Mouse (Mus musculus) hematopoietic stem cell, adult 5-6 weeks (primary cell): Measurements from ENCODE around the gene Rpl18. TPM values are rescaled to one million over a fixed set of nuclear protein-coding genes. Genes with fewer than 3 reads are reported as not detected.

ENCODE experiments used
- ATAC-seq, 2 experiments: fragments of 125-278 bp in 1 of 2; replicated peaks in 1 of 2; 2 replicates each; pipeline ENCODE4 v1.8.0; 2016 to 2017; ENCODE audit warnings: inconsistent platforms in 2 of 2, mild to moderate bottlenecking in 2 of 2, moderate number of reproducible peaks in 2 of 2, low read depth in 1 of 2, moderate TSS enrichment in 1 of 2; ENCODE audit not compliant: low FRiP score in 2 of 2, poor library complexity in 2 of 2, severe bottlenecking in 2 of 2, insufficient read depth in 1 of 2, low TSS enrichment in 1 of 2
- total RNA-seq: library from RNA; stranded (forward); fragments of 172-1452, 232-1000 nt; gene quantifications from 2 replicates; pipeline ENCODE4 v1.2.3, GENCODE M21; 2017

The Rpl18 gene
- total RNA-seq, 1 experiment from 2014 or later: 1,816 TPM

DNA sequence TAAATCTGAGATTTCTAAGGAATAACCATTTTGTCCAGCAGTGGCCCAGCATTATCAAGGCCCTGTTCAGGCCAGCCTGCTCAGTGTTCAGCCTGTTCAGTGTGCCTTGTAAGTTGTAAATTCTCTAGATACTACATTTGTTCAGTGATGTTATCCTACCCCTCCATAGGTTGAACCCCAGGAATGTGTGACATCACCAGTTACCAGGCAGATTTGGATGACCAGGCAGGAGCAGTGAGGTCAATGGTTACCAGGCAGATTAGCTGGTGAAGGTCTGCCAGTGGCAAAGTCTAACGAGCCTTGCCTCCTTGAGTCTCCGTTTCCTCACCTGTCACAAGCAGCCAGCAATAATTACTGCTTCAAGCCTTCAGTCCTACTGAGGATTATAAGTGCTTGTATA is 29.1 kb downstream of the Rpl18 start:
- ATAC-seq: peak in 1 of 2 experiments; percentile 68; a peak in 2 of 4 replicates

DNA sequence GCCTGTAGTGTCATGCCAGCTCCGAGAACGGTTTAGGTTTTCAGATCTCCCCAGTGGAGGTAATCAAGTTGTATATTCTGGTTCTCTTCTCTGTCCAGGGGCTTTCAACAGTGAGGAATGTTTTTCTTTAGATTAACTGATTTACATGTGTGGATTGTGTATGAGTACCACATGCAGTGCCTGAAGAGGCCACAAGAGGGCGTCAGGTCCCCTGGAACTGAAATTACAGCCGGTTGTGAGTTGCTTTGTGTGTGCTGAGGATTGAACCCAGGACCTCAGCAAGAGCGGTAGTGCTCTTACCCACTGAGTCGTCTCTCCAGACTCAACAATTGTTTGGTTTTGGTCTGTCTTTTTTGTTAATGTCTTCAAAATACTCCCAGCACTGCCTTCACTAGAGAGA is 31.3 kb downstream of the Rpl18 start:
- no peak for ATAC-seq

DNA sequence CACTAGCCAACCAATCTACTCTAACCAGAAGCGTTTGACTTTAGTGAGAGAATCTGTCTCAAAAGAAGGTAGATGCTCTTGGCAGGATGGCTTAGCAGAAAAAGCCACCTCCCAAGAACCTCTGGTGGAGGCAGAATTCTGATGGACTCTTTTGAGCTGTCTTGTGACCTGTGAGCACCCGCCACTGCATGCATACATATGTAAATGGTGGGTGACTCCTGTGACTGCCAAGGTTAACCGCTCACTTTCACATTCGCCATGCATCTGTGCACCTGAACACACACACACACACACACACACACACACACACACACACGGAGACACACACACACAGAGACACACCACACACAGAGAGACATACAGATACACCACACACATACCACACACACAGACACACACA is 32.2 kb downstream of the Rpl18 start:
- no peak for ATAC-seq

DNA sequence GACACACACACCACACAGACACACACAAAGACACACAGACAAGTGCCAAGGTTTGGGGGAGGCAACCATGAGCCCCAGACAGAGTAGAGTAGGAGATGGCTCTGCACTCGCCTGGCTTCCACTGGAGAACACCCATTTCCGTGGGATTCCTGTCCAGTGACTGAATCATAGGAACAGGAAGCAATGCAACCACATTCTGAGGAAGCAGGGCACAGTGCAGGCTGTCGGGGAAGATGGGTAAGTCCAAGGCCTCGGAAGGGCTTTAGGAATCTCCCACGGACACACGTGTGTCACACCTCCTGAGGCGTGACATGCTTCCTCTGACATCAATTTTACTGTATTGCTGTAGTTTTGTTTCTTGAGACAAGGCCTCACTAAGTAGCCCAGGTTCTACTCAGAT is 32.9 kb downstream of the Rpl18 start:
- no peak for ATAC-seq

DNA sequence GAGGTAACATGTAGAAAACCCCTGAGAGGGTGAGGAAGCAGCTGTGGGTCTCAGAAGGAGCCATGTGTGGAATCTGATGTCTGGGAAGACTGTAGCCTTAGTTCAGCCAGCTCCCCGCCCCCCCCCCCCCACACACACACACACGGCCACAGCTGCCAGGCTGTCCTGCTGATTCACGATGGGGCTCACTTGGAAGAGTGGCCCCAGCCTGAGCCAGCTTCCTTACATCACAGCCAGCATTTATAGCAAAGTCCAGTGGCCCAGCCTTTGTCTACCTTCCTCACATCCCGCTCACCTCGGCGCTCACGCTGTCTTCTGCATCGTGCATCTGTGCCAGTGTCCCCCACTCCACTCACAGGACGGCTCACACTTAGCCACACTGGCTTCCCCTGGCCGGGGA is 34.1 kb downstream of the Rpl18 start:
- ATAC-seq: 0 out of 4 replicates have a peak, but pooled peaks of 1 of the 2 experiments have one; percentile 31

DNA sequence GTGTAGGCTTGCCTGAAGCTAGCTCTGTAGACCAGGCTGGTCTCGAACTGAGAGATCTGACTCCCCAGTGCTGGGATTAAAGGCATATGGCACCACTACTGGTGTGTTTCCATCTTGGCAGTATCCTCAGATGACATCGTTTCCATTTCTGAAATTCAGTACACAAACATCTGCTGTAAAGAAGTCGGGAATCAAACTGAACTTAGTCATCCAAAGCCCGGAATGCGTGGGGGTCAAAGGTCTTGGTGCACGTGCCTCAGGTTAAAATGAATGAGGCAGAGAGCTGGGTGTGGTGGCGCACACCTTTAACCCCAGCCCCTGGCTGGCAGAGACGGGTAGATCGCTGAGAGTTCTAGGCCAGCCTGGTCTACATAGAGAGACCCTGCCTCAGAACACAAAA is 34.9 kb downstream of the Rpl18 start:
- no peak for ATAC-seq

DNA sequence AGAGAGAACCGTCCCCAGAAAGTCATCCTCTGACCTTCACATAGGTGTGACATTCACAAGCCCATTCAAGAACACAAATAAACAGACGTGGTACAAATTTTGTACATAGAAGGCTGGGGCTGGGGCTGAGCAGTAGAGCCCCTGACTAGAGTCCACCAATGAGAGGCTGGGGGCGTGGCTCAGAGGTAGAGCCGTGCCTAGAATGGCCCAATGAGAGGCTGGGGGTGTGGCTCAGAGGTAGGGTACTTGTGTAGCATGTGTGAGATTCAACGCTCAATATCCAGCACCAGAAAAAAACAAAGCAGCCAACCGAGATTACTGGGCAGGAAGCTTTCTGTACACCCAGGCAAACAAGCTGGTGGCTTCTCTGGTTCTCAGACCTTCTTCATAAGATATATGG is 40.4 kb downstream of the Rpl18 start:
- no peak for ATAC-seq

DNA sequence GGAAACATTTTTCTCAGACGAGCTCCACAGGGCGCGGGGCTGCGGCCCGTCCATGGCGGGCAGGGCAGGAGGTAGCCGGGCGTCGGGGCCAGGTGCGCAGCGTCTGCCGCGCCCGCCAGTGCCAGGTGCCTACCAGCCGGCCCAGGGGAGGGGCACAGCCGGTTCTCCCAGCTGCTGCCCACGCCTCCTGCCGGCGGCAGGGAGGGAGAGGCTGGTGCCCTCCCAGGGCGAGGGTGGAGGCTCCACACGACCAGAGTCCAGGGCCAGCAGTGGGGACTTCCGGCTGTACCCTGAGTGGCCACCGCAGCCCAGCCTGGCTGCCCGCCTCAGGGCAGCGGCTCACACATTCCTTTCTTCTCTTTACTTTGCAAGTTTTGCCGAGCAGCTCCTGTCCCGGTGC is 44.1 kb downstream of the Rpl18 start:
- peak in 1 of 2 experiments; percentile 42; a peak in 1 of 4 replicates for ATAC-seq

DNA sequence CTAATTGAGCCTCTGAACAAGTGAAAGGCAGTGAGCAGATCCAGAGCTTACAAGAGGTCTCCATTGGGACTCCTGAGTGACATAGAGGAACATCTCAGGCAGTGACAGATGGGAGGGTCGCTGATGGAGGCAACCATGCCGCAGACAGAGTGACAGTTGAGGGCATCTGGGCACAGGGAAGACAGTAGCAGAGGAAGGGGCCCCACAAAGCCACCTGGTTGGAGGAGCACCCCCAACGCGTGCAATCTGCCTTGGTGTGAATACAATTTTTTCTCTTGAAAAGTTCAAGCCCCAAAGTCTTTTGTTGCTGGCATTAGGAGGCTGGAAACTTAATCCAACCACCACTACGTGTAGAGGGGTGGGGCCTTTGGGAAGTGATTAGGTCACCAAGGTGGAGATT is 44.9 kb downstream of the Rpl18 start:
- no peak for ATAC-seq

DNA sequence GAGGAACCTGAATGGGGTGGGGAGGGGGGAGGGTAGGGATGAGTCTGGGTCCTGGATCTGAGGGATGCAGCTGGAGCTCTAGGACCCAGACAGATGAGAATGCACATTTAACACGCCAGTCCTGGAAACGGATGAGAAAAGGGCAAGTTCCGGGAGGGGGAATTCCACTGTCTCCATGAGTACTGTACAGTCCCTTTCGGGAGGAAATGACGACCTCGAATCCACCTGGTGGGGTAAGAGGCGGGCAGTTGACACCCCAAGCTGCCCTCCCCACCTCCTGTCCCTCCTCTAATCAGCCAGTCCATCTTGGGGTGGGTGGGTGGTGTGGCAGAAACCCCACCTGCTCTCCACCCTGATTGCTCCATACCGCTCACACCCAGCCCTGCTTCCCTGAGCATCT is 50.7 kb downstream of the Rpl18 start:
- ATAC-seq: no peak

DNA sequence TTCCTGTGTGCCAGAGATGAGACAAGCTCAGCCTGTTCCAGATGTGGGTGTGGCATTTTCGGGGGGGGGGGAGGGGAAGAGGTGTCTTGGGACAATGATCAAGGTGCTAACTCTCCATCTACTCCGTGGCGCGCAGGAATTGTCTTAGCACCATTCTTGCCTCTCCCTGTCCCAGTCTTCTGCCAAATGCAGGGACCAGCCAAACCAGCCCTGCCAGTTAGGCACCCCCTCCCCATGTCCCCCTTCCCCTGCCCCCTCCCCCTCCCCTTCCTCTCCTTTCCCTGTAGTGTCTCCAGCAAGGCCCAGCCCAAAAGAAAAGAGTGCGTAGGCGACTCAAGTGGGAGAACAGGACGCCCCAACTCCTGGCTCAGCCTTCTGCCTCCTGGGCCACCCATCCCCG is 51.5 kb downstream of the Rpl18 start:
- no peak for ATAC-seq

DNA sequence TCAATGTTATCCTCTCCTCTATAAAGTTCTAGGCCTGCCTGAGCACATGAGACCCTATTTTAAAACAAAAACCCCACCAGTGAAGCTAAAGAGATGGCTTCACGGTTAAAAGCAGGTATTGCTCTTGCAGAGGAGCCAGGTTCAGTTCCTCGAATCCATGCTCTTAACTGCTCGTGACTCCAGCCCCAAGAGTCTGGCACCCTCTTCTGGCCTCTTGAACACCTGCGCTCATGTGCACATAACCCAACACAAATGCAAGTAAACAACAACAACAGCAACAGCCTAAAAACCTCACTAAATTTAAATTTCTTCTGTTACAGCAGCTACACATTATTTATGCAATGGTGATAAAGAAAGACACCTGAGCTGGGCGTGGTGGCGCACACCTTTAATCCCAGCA is 52.2 kb downstream of the Rpl18 start:
- ATAC-seq: no peak

Other genes starting within 250 kb of the Rpl18 start
- gene Bax, start 248.6 kb upstream of the Rpl18 start, total RNA-seq: 18.0 and 28.0 TPM in 2 replicates
- not detected in 2 replicates for gene Tulp2, start 233.6 kb upstream of the Rpl18 start, total RNA-seq
- not detected in 2 replicates for gene Gm45808, start 228.6 kb upstream of the Rpl18 start, total RNA-seq
- 16.9 and 21.6 TPM in 2 replicates for gene Dhdh, start 226.7 kb upstream of the Rpl18 start, total RNA-seq
- 255 and 378 TPM in 2 replicates for gene Nucb1, start 205.1 kb upstream of the Rpl18 start, total RNA-seq
- 267 and 291 TPM in 2 replicates for gene Ppp1r15a, start 189.2 kb upstream of the Rpl18 start, total RNA-seq
- 0.31 and 3.1 TPM in 2 replicates for gene Plekha4, start 189.1 kb upstream of the Rpl18 start, total RNA-seq
- gene Hsd17b14, start 160.6 kb upstream of the Rpl18 start, total RNA-seq: not detected in 2 replicates
- 16.4 and 20.9 TPM in 2 replicates for gene Bcat2, start 145.3 kb upstream of the Rpl18 start, total RNA-seq
- not detected in 2 replicates for gene Fgf21, start 100.0 kb upstream of the Rpl18 start, total RNA-seq
- gene Fut1, start 98.2 kb upstream of the Rpl18 start, total RNA-seq: 0.25 TPM in 1 of 2 replicates, not detected in the other
- not detected in 2 replicates for gene Izumo1, start 93.6 kb upstream of the Rpl18 start, total RNA-seq
- 0.94 TPM in 1 of 2 replicates, not detected in the other for gene Rasip1, start 88.0 kb upstream of the Rpl18 start, total RNA-seq
- not detected in 2 replicates for gene Mamstr, start 75.5 kb upstream of the Rpl18 start, total RNA-seq
- gene Fut2, start 49.1 kb upstream of the Rpl18 start, total RNA-seq: not detected in 2 replicates
- not detected in 2 replicates for gene Ntn5, start 31.4 kb upstream of the Rpl18 start, total RNA-seq
- not detected in 2 replicates for gene Sec1, start 21.1 kb upstream of the Rpl18 start, total RNA-seq
- gene Car11, start 15.6 kb upstream of the Rpl18 start, total RNA-seq: 0.30 and 1.1 TPM in 2 replicates
- 11.5 and 25.3 TPM in 2 replicates for gene Dbp, start 10.4 kb upstream of the Rpl18 start, total RNA-seq
- 8.2 and 10.9 TPM in 2 replicates for gene Sphk2, start 2.5 kb downstream of the Rpl18 start, total RNA-seq
- gene Fam83e, start 5.8 kb downstream of the Rpl18 start, total RNA-seq: 0.79 and 1.8 TPM in 2 replicates
- gene Spaca4, start 10.4 kb downstream of the Rpl18 start, total RNA-seq: not detected in 2 replicates
- 0.10 TPM in 1 of 2 replicates, not detected in the other for gene Lmtk3, start 68.3 kb downstream of the Rpl18 start, total RNA-seq
- 4.1 TPM in 1 of 2 replicates, not detected in the other for gene Sult2b1, start 69.2 kb downstream of the Rpl18 start, total RNA-seq
- gene Cyth2, start 99.1 kb downstream of the Rpl18 start, total RNA-seq: 46.6 and 82.7 TPM in 2 replicates
- 0.63 TPM in 1 of 2 replicates, not detected in the other for gene Kcnj14, start 109.3 kb downstream of the Rpl18 start, total RNA-seq
- 17.1 and 19.3 TPM in 2 replicates for gene Grwd1, start 115.5 kb downstream of the Rpl18 start, total RNA-seq
- gene Kdelr1, start 157.3 kb downstream of the Rpl18 start, total RNA-seq: 56.0 and 63.8 TPM in 2 replicates
- gene Grin2d, start 162.9 kb downstream of the Rpl18 start, total RNA-seq: 0.10 and 0.31 TPM in 2 replicates
- gene Syngr4, start 181.3 kb downstream of the Rpl18 start, total RNA-seq: not detected in 2 replicates
- 16.2 and 19.6 TPM in 2 replicates for gene Tmem143, start 181.5 kb downstream of the Rpl18 start, total RNA-seq
- 193 and 200 TPM in 2 replicates for gene Emp3, start 205.9 kb downstream of the Rpl18 start, total RNA-seq
- 3.2 and 6.8 TPM in 2 replicates for gene Ccdc114, start 208.6 kb downstream of the Rpl18 start, total RNA-seq